Mouse (Mus musculus) olfactory bulb, adult 2 months (tissue): ENCODE measurements around the gene Rnf130. TPM values are rescaled to one million over a fixed set of nuclear protein-coding genes. Genes with fewer than 3 reads are reported as not detected.

Experiments used
- H3K27ac ChIP-seq: fragments of 200-500 bp; 2 replicates; pipeline ENCODE4 v1.5.1; 2012; ENCODE audit warnings: low read depth, low read length; ENCODE audit not compliant: insufficient read depth
- H3K4me1 ChIP-seq: fragments of 200-500 bp; 2 replicates; pipeline ENCODE4 v1.6.1; 2012; ENCODE audit warnings: low read length; ENCODE audit not compliant: control insufficient read depth, insufficient read depth
- H3K4me3 ChIP-seq: fragments of 200-500 bp; 2 replicates; pipeline ENCODE4 v1.5.1; 2012; ENCODE audit warnings: mild to moderate bottlenecking, low read depth, low read length, moderate library complexity; ENCODE audit not compliant: insufficient read depth
- CTCF ChIP-seq: fragments of 200-500 bp; IDR thresholded peaks from 2 replicates; pipeline ENCODE4 v1.5.1; 2012; ENCODE audit warnings: low read depth, mild to moderate bottlenecking, low read length, moderate library complexity; ENCODE audit not compliant: insufficient read depth
- POLR2A ChIP-seq: fragments of 200-500 bp; IDR thresholded peaks from 2 replicates; pipeline ENCODE4 v1.6.1; 2012; ENCODE audit warnings: mild to moderate bottlenecking, low read depth, low read length, moderate library complexity; ENCODE audit not compliant: insufficient read depth
- WGBS: fragments of 180-500 bp; shearing (Covaris S2); methylation state at CpG from one replicate; pipeline ENCODE4 v1.1.7; 2018; 5-methylcytosine and 5-hydroxymethylcytosine counted together
- polyA plus RNA-seq: library from polyadenylated mRNA; stranded (reverse); fragments of >200 nt; gene quantifications from 2 replicates; pipeline ENCODE4 v1.2.4, GENCODE M21; 2012; ENCODE audit warnings: low replicate concordance; ENCODE audit not compliant: missing spikeins, insufficient read depth, insufficient read length

Gene Rnf130
- polyA plus RNA-seq, 1 experiment, result not detected

DNA sequence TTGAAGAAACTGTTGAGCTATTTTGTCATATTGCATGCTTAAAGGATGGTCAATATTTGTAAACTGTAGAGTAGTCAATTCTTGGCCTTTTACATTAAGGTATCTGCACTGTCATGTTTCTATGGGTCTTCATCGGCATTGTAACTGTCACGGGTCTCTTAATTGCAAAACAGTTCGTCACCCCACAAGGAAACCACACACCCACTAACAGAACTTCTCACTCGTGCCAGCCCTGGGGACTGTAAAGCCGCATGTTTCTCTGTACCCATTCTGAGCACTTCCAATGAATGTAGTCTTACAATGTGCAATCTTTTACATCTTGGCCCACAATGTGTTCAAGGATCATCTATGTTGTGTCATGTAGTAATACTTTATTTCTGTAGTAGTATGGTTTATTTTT, 80.1 kb downstream of the Rnf130 start:
- TF ChIP-seq CTCF (no peak), POLR2A (no peak)
- H3K27ac ChIP-seq, result no peak overlapping the region
- H3K4me3 ChIP-seq, result no peak overlapping the region
- H3K4me1 ChIP-seq, result peaks cover 11% of the 10 kb centered on the region
- WGBS, result 76% methylated on average over 5 of the region's 5 CpGs

- no peak overlapping the region for H3K4me3 ChIP-seq
- H3K27ac ChIP-seq, result no peak overlapping the region
- TF ChIP-seq CTCF (no peak), POLR2A (no peak)
- WGBS, result 57% methylated on average over 7 of the region's 7 CpGs
- peaks cover 11% of the 10 kb centered on the region for H3K4me1 ChIP-seq
These were observed 80.9 kb downstream of the Rnf130 start for GRCm38 (mm10) chr11:50106024-50106423.

GRCm38 (mm10) chr11:50108823-50109244, 83.7 kb downstream of the Rnf130 start:
- no peak for TF ChIP-seq POLR2A
- TF ChIP-seq CTCF, result no peak
- no peak overlapping the region for H3K4me3 ChIP-seq
- peaks cover 9% of the 10 kb centered on the region for H3K4me1 ChIP-seq
- H3K27ac ChIP-seq, result no peak overlapping the region; the same call in 1 of the 2 replicates
- WGBS, result 54% methylated on average over 8 of the region's 8 CpGs

DNA sequence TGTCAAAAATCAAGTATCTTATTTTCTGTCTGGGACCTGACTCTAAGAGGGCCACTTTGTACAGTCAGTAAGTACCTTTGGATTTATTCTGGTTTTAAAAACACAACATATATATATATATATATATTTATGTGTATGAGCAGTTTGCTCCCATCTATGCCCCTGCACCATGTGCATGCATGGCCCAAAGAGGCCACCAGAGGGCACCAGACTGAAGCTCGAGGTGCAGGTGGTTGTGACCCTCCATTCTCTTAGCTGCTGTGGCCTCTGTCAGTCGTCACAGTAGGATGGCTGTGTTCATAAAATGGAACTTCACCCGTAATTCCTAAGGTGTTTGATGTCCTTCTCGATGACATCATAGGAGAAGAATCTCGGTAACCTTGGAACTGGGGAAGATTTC, 89.2 kb downstream of the Rnf130 start:
- TF ChIP-seq CTCF, result 0 out of 2 replicates have a peak, but pooled peaks have one; percentile 42
- TF ChIP-seq POLR2A, result no peak
- peaks cover 5% of the 10 kb centered on the region for H3K4me1 ChIP-seq
- H3K27ac ChIP-seq, result no peak overlapping the region
- H3K4me3 ChIP-seq, result no peak overlapping the region
- 20% methylated on average over 5 of the region's 5 CpGs for WGBS

DNA sequence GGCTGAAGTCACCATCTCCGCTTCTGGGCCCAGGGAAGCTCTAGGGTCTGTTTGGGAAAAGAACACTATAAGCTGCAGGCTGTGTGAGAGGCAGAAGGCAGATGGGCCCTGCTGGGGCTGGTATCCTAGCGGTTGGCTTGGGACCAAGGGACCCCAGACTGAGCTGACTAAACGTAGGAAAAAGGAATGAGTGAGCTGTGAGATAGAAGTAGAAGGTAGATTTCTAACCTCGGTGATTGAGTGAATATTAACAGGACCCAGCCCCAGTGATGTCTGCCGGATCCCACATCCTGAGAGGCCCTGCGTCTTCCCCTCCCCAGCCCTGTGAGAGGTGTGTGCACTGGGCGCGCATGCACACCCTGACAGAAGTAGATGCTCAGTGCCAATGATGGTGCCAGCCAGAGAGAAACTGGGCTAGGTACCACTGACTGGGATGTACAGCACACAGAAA, 97.5 kb downstream of the Rnf130 start:
- Histone ChIP-seq H3K4me1 (peaks cover 6% of the 10 kb centered on the region), H3K27ac (no peak overlapping the region), H3K4me3 (no peak overlapping the region)
- TF ChIP-seq CTCF (no peak), POLR2A (no peak)
- 88% methylated on average over 8 of the region's 8 CpGs for WGBS

GRCm38 (mm10) chr11:50127781-50128180, 102.6 kb downstream of the Rnf130 start:
- Histone ChIP-seq H3K27ac (no peak overlapping the region), H3K4me1 (peaks cover 11% of the 10 kb centered on the region)
- WGBS, result 6% methylated on average over 10 of the region's 10 CpGs

GRCm38 (mm10) chr11:50130811-50131766, 105.9 kb downstream of the Rnf130 start, which contains the start of gene Tbc1d9b:
Tbc1d9b (plus strand) TSS chr11:50131396.
- Histone ChIP-seq H3K27ac (peak within 1 kb of the TSS; percentile 98), H3K4me1 (peaks cover 14% of the 10 kb centered on the region), H3K4me3 (peak within 1 kb of the TSS; percentile 89)
- whole genome bisulfite sequencing, result under 1% methylated on average over 75 of the region's 77 CpGs
- TF ChIP-seq POLR2A, result peak; percentile 89
- TF ChIP-seq CTCF, result peak; percentile 77

More at GRCm38 (mm10) chr11:50127781-50128180, 102.6 kb downstream of the Rnf130 start:
- no peak for TF ChIP-seq POLR2A
- no peak for TF ChIP-seq CTCF
- H3K4me3 ChIP-seq, result no peak overlapping the region

DNA sequence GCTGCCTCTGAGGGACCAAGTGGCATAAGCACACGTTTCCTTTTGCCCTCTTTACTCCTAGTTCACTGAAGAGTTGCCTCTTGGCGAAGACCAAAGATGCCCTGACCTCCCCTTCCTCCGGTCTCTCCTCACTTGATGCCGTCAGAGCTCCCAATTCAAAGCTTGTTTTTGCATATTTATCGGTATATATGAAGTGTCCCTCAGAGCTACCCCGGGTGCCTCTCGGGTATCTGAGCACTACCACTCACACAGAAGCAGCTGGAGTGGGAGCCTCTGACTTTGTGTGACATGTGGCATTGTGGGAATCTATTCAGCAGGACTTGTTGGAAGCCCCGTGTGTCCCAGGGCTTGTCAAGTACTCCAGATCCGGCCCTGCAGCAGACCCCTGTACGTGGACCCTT, 106.7 kb downstream of the Rnf130 start:
- peak overlapping the region; percentile 89 for H3K4me3 ChIP-seq
- TF ChIP-seq CTCF (no peak), POLR2A (no peak)
- peak overlapping the region; percentile 88 for H3K27ac ChIP-seq
- H3K4me1 ChIP-seq, result peaks cover 14% of the 10 kb centered on the region
- 1% methylated on average over 10 of the region's 10 CpGs for WGBS

DNA sequence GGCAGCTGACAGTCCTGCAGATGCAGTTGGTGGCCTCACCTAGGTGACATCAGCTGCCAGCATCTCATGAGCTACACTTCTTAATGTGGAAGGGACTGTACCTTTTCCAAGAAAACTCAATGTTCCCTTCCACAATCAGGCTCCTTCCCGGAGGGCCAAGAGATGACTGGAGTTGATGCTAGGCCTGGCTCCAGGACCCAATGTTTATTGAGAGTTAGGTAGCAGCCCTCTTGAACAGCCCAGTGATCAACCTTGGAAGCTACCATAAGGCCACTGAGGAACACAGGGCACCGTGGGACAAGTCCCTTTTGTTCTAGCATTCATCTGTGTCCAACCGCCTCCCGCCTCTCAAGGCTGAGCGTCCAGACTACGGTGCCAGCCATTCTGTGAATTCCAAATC, 107.1 kb downstream of the Rnf130 start:
- peaks cover 14% of the 10 kb centered on the region for H3K4me1 ChIP-seq
- WGBS, result 48% methylated on average over 6 of the region's 6 CpGs
- peak overlapping the region; percentile 89 for H3K4me3 ChIP-seq
- TF ChIP-seq CTCF (no peak), POLR2A (no peak)
- H3K27ac ChIP-seq, result no peak overlapping the region
